Mouse (Mus musculus): ENCODE results near the gene Socs1. TPM values are rescaled to one million over a fixed set of nuclear protein-coding genes. Genes with fewer than 3 reads are reported as not detected.
A peak's percentile ranks its signal among the peaks of the same experiment; 100 is the strongest.

The Socs1 gene
- polyA plus RNA-seq, 1 experiment from 2014 or later, result 184 TPM

GRCm38 (mm10) chr16:10786782-10787547 is 1.6 kb upstream of the Socs1 start:
- DNase-seq (ENCODE audit: low spot score), result no peak

GRCm38 (mm10) chr16:10786288-10786687 is 952 bp upstream of the Socs1 start:
- DNase-seq (ENCODE audit: low spot score), result peak; percentile 95

DNA sequence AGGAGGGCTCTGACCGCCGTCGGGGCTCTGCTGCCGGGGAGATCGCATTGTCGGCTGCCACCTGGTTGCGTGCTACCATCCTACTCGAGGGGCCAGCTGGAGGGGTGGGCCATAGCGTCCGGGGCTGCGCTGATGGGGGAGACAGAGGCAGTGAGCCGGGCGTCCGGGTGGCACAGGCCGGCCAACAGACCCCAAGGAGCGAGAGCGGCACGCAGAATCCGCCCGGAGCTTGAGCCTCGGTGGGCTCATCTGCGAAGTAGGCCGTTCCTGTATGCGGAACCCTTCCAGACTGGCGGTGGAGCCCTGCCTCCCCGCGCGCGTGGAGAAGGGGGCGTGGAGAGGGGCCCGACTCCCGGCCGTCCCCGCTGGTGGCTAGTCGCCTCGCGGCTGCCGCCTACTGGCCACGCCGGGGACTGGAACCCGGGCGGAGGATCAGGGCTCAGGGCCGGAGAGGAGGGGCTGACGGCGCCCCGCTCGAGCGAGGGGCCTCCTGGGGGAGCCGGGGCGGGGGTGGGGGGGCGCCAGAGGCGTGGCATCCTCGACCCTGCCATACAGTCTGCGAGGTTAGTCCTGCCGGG is 454 bp downstream of the Socs1 start:
- DNase-seq (ENCODE audit: low spot score), result peak; percentile 98

GRCm38 (mm10) chr16:10783883-10784792 is 1.2 kb downstream of the Socs1 start:
- DNase-seq (ENCODE audit: low spot score), result peak; percentile 75

DNA sequence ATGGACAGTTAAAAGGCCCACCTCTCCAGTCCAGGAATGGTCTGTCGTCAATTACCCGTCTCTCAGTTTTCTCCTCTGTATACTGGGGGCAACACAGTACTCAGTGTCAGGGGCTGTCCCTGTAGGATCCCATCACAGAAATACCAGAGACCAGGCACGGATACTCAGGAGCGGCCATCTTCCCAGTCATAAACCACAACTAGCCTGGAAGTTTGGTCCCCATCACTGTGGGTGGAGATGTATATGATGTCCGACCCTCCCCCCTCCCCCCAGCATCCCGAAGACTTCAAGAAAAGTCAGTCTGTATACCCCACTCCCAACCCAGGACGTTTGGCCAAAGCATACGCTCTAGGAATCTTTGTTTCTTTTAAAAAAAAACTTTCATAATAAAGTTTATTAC is 1.9 kb downstream of the Socs1 start:
- DNase-seq (ENCODE audit: low spot score), result no peak

- DNase-seq (ENCODE audit: low spot score), result peak; percentile 46
These were observed 2.2 kb downstream of the Socs1 start for GRCm38 (mm10) chr16:10783152-10783434.

DNA sequence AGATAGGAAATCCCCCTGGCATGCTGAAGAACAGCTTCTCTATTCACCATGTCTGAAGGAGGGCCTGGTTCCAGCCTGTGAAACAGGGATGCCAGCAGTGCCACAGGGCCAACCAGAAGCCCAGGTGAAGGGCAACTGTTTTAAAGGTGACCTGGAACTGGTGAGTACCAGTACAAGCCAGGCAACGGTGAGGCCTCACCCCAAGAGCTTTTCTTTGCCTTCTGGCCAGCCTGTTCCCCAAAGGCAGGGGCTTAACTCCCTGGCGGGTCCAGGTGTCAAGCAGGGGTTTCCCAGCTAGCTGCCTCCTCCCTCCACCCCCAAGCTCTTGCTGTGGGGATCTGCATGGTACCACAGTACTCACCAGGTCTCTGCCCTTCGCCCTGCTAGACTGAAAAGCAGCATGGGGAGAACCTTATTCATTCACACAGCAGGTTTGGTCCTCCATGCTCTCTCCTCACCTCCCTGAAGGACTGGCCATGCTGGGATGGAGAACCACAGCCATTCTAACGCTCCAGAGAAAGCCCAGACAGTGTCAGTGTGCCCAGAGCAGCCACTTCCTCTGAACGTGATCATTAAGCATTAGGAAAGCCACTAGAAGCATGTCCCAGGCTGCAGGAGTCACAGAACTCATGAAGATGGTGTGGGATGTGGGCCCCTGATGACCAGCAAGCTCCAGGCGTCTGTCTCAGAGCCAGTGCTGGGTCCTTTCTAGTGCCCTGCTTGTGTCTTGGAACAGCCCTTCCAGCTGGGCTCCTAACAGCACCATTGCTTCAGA is 2.8 kb downstream of the Socs1 start:
- peak; percentile 18 for DNase-seq (ENCODE audit: low spot score)

DNA sequence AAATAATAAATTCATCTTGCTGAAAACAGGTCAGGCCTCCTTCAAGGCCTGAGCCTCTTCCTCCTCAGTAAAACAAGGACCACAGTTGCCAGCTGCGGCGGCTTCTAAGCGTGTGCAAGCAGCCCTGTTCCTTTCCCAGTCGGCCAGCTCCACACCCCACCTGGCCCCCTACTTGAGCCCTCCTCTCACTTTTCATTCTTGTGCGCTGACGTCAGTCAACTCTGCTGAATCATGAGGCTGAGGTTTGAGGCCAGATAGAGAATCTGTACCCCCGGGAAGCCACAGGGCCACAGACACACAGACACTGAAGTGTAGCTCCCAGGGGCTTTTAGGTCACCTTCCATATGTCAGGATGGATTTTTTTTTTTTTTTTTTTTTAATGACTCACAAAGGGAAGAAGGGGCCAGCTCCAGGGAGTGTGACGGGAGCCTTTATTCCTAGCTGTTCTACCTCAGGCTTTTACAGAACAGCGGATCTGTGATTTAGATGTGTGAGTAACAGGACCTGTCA is 3.4 kb downstream of the Socs1 start:
- DNase-seq (ENCODE audit: low spot score), result peak; percentile 82

GRCm38 (mm10) chr16:10780631-10781120 is 4.7 kb downstream of the Socs1 start:
- peak; percentile 60 for DNase-seq (ENCODE audit: low spot score)

GRCm38 (mm10) chr16:10777579-10778160 is 7.7 kb downstream of the Socs1 start:
- no peak for DNase-seq (ENCODE audit: low spot score)

GRCm38 (mm10) chr16:10776322-10776721 is 9.0 kb downstream of the Socs1 start:
- DNase-seq (ENCODE audit: low spot score), result no peak

DNA sequence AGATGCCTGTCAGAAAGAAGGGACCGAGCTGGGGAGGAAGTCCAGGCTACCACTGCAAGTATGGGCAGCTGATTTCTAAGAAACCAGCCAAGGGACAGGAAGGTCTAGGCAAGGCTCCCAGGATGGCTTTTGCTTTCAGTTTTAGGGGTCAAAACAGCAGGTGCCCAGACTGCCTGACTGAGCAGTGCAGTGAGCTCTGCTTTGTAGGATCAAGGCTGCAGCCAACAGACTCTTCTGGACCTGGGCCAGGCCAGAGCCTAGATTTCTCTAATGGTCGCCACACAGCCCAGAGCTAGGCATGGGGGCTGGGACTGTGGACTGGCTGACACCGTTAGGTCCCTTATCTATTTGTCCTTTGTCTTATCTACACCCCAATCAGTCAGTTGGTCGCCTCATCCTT is 10.6 kb downstream of the Socs1 start:
- peak; percentile 13 for DNase-seq (ENCODE audit: low spot score)

DNA sequence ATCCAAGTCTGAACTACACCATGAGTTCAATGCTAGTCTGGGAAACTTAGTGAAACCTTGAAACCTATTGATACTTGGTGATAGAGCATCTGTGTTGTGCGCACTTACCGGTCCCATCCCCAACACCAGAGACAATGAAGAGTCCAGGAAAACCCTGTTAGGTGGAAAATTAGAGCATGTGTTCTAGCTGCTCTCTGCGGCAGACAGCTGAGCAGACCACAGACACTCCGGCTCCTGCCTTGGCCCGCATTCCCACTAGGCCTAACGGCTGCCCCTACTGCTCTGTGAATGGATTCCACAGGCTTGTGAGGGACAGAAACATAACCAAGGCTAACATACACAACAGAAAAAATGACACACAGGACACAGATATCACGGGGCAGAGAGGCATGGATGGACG is 11.8 kb downstream of the Socs1 start:
- no peak for DNase-seq (ENCODE audit: low spot score)

DNA sequence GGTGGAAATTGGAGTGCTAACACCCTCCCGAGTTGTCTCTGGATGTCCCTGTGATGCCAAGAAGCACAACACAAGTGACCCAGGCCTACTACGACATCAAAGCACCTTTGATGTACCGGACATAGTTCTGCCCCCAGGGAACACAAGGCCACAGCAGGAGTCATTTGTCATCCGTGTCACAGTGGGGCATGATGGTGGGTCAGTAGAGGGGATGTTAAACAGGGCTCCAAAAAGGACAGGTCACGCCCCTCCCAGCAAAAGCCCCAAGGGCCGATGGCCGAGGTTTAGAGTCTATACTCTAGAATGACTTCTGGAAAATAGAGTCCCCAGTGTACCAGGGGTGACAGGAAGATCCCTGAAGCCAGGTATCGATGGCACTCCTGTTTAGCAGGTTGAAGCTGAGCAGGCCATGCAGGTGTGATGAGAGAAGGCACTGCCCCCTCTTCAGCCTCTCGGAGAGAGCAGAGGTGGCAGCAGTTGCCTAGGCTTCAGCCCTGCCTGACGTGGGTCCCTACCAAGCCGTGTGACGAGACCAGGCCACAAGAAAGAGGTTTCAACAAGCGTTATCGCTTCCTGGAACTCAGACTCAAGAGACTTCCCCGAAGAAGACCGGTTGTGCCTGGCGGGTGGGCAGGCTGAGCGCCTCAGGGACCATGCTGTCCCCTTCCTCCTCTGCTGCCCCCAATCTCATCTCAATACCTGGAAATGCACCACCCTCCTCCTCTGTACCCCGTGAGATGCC is 13.4 kb downstream of the Socs1 start:
- peak; percentile 86 for DNase-seq (ENCODE audit: low spot score)

DNA sequence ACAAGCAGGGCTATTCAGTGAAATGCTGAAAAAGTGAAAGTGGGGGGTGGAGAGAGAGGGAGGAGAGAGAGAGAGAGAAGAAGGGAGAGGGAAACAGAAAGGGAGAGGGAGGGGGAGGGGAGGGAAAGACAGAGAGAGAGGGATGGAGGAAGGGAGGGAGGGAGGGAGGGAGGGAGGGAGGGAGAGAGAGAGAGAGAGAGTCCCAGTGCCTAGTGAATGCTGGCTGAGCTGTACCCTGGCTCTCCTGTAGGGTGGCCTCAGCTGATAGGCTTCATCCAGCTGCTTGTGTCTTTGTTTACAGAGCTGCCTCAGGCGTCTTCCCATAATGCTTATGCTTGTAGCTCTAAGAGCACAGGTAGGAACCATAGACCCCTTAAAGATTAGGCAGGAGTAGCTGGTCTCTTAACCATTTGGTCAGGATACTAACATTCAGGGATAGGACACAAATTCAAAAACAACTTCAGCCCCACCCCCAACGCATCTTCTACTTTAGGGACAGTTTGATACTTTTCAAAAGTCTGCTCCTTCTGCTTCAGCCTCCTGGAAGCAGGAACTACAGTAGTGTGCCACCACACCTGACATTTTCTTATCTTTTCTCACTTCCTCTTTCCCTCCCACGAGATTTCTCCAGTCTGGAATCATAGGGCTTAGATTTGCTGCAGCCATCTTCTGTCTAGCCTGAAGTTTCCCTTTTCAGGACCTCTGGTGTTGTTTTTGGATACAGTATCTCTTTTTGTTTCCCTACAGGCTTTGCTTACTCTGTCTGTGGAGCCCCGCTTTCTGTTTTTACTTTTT is 14.6 kb downstream of the Socs1 start:
- DNase-seq (ENCODE audit: low spot score), result peak; percentile 62

DNA sequence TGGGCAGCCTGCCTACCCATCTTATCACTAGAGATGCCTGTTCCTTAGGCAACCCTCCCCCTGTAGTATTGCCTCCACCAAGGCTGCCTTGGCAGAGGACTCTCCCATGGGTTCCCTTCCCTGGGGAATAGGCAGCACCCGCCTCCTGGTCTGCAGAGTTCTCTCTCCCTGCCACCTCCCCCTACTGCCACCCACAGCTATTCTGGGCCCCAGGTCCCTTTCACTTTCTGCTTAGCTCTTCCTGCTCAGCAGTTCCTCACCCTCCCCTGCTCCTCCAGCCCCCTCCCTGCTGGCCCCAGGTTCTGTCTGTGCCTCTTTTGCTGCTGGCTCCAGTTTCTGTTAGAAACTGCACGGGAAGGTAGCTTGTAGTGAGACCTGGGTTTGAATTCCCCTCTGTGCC is 15.7 kb downstream of the Socs1 start:
- DNase-seq (ENCODE audit: low spot score), result peak; percentile 75

DNA sequence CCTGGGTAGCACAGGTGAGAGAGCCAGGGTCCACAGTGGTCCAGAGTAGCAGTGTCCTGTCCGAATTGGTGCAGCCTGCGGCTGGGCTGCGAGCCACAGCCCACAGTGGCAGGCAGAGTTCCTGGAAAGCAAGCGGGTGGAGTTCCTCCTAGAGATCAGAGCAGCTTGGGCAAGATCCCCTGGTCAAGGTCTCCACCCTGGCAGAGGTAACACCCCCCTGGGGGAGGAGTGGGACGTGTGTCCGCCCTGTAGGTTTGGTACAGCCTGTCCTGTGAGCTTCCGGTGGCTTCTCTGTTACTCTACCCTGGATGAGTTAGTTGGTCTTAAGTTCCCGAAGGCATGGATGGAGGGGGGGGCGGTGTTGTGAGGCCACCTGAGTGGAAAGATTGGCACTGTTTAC is 16.5 kb downstream of the Socs1 start:
- DNase-seq (ENCODE audit: low spot score), result no peak

- DNase-seq (ENCODE audit: low spot score), result peak; percentile 90
These were observed 18.2 kb downstream of the Socs1 start for GRCm38 (mm10) chr16:10767158-10767557.

GRCm38 (mm10) chr16:10764323-10764722 is 21.0 kb downstream of the Socs1 start:
- no peak for DNase-seq (ENCODE audit: low spot score)
